Mouse (Mus musculus) neural tube, embryonic 14.5 days (tissue): ENCODE data around the gene Dclre1b. TPM values are rescaled to one million over a fixed set of nuclear protein-coding genes. Genes with fewer than 3 reads are reported as not detected.
"Not testable (repeated sequence)": the region's sequence is repeated elsewhere in the genome, so short reads cannot be mapped to it uniquely, and the experiment has no call there.

Experiments
- ATAC-seq: fragments of 200-750 bp; cut with Nextera tagmentation; 2 replicates; pipeline ENCODE4 v1.8.0; 2017; ENCODE audit warnings: low read depth, mild to moderate bottlenecking, moderate TSS enrichment, moderate library complexity
- H3K27ac ChIP-seq: fragments of 300-500 bp; sonication (generic); 2 replicates; pipeline ENCODE4 v1.5.1; 2014; ENCODE audit warnings: low read depth, mild to moderate bottlenecking, control low read depth, low read length, moderate library complexity, mixed read lengths
- H3K27me3 ChIP-seq: fragments of 300-500 bp; sonication (generic); 2 replicates; pipeline ENCODE4 v1.6.1; 2014; ENCODE audit warnings: low read length; ENCODE audit not compliant: control insufficient read depth, insufficient read depth
- H3K36me3 ChIP-seq: fragments of 300-500 bp; sonication (generic); 2 replicates; pipeline ENCODE4 v1.6.1; 2014; ENCODE audit warnings: low read length, mixed read lengths; ENCODE audit not compliant: control insufficient read depth, insufficient read depth
- H3K4me1 ChIP-seq: fragments of 300-500 bp; sonication (generic); 2 replicates; pipeline ENCODE4 v1.6.1; 2014; ENCODE audit warnings: low read length; ENCODE audit not compliant: control insufficient read depth, insufficient read depth
- H3K4me2 ChIP-seq: fragments of 300-500 bp; sonication (generic); 2 replicates; pipeline ENCODE4 v1.6.1; 2014; ENCODE audit warnings: mild to moderate bottlenecking, low read depth, low read length, control low read depth
- H3K4me3 ChIP-seq: fragments of 300-500 bp; sonication (generic); 2 replicates; pipeline ENCODE4 v1.5.1; 2014; ENCODE audit warnings: low read depth, low read length, control low read depth, mixed read lengths
- H3K9ac ChIP-seq: fragments of 300-500 bp; sonication (generic); replicated peaks from 2 replicates; pipeline ENCODE4 v1.6.1; 2014; ENCODE audit warnings: low read depth, mild to moderate bottlenecking, control low read depth, low read length, mixed read lengths
- H3K9me3 ChIP-seq: fragments of 300-500 bp; sonication (generic); 2 replicates; pipeline ENCODE4 v1.6.1; 2016; ENCODE audit warnings: low read length; ENCODE audit not compliant: control insufficient read depth
- WGBS: fragments of 180-500 bp; shearing (Covaris S2); extraction: QIAGEN DNeasy Blood & Tissue Kit; methylation state at CpG from one replicate; pipeline ENCODE4 v1.1.7; 2014; 5-methylcytosine and 5-hydroxymethylcytosine counted together
- polyA plus RNA-seq: library from polyadenylated mRNA; unstranded; fragments of >200 nt; fragmentation: Nextera tagmentation; extraction: Ambion mirVana; gene quantifications from 2 replicates; pipeline ENCODE4 v1.2.1, GENCODE M21; 2014

The Dclre1b gene
- polyA plus RNA-seq, 1 experiment from 2014 or later: 22.6 TPM

GRCm38 (mm10) chr3:103796389-103796788, 12.9 kb downstream of the Dclre1b start:
- no peak overlapping the region for H3K4me3 ChIP-seq
- H3K36me3 ChIP-seq: no peaks in the 10 kb centered on the region
- H3K27me3 ChIP-seq: no peaks in the 10 kb centered on the region; the same call in 1 of the 2 replicates
- ATAC-seq: no peak
- H3K4me2 ChIP-seq: no peak overlapping the region
- no peak overlapping the region for H3K27ac ChIP-seq
- peaks cover 6% of the 10 kb centered on the region; the same call in 1 of the 2 replicates for H3K4me1 ChIP-seq
- no peak overlapping the region for H3K9ac ChIP-seq
- no peaks in the 10 kb centered on the region for H3K9me3 ChIP-seq
- 63% methylated on average over 2 of the region's 2 CpGs for WGBS

DNA sequence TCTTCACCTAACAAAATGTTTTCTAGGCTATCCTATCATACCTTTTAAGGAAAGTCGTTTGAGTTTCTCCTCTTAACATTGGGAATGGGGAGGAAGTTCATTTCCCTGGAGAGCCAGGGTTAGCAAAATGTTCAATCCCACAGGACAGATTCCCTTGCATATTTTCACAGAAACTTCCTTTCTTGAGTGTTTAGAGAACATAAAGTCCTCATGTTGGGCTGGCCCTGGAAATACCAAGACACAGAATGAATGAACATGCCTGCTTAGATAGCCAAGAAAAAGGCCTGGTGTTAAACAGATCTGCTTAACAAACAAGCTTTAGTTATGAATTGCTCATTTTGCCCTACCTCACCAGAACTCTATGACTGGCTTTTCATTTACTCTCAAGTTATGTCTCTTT, 16.7 kb downstream of the Dclre1b start:
- Histone ChIP-seq H3K4me3 (no peak overlapping the region), H3K27ac (no peak overlapping the region), H3K9ac (no peak overlapping the region), H3K9me3 (no peaks in the 10 kb centered on the region), H3K36me3 (no peaks in the 10 kb centered on the region), H3K4me2 (no peak overlapping the region), H3K4me1 (peaks cover 20% of the 10 kb centered on the region), H3K27me3 (no peaks in the 10 kb centered on the region; the same call in 1 of the 2 replicates)
- 67% methylated on average over 1 of the region's 1 CpGs for WGBS
- no peak for ATAC-seq

GRCm38 (mm10) chr3:103792111-103792406, 17.2 kb downstream of the Dclre1b start:
- WGBS: 75% methylated on average over 5 of the region's 5 CpGs
- H3K27me3 ChIP-seq, H3K36me3 ChIP-seq, H3K9me3 ChIP-seq, ATAC-seq: not testable (repeated sequence)
- peak overlapping the region; percentile 93 for H3K27ac ChIP-seq
- H3K9ac ChIP-seq: peak overlapping the region; percentile 91; the same call in 1 of the 2 replicates
- H3K4me2 ChIP-seq: peak overlapping the region; percentile 60; the same call in 1 of the 2 replicates
- peaks cover 20% of the 10 kb centered on the region for H3K4me1 ChIP-seq
- H3K4me3 ChIP-seq: peak overlapping the region; percentile 94; the same call in 1 of the 2 replicates

DNA sequence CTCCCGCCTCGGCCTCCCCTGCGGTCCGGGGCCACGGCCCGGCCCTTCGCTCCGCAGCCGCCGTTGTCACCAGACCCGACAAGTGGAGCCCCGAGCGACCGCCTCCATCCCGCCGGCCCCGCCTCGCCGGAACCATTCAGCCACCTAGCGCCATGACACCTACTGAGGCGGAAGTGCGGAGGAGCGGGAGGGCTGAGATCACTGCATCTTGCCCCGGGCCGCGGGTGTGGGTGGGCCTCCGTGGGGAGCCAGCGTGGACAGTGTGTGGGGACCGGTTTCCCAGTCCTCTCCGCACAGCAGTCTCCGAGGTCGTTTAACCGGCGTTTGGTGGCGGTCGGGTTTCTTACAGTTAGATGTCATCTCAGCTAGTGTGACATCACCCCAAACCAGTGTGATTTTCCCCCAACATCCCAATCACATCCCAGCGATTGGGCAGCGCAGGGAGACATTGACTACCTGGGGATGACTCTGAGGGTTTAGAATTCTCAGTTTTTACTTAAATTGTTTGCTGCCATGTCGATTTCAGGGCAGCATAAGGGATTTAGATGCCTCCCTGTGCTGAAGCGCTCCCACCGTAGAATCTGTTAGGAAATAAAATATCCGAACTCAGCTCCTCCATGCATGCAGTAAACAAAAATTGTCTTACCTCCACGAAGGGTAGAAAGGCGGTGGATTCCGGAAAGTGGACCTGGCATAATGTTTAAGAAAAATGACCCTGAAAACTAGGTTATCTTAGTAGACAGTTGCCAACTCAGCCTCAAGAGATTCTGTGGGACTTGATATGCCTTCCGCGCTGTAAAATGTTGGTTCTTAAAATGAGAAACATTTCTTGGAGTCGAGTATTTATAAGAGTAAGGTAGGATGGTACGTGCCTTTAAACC, 17.8 kb downstream of the Dclre1b start, which contains the start of gene Hipk1:
TSS of gene Hipk1 (minus strand) at position 334 of the 881 bp plus-strand sequence.
- no peaks in the 10 kb centered on the region for H3K36me3 ChIP-seq
- H3K9me3 ChIP-seq: no peaks in the 10 kb centered on the region
- H3K9ac ChIP-seq: peak within 1 kb of the TSS; percentile 91
- peaks cover 20% of the 10 kb centered on the region for H3K4me1 ChIP-seq
- peak within 1 kb of the TSS; percentile 93 for H3K27ac ChIP-seq
- peak within 1 kb of the TSS; percentile 94 for H3K4me3 ChIP-seq
- H3K27me3 ChIP-seq: no peaks in the 10 kb centered on the region; the same call in 1 of the 2 replicates
- peak within 1 kb of the TSS; percentile 73 for H3K4me2 ChIP-seq
- 11% methylated on average over 46 of the region's 49 CpGs for WGBS
- peak; percentile 99 for ATAC-seq

GRCm38 (mm10) chr3:103790346-103791145, 18.7 kb downstream of the Dclre1b start:
- Histone ChIP-seq H3K4me1 (peaks cover 20% of the 10 kb centered on the region), H3K27me3 (no peaks in the 10 kb centered on the region), H3K9me3 (no peaks in the 10 kb centered on the region), H3K9ac (peak overlapping the region; percentile 91), H3K4me2 (peak overlapping the region; percentile 73), H3K36me3 (no peaks in the 10 kb centered on the region), H3K4me3 (peak overlapping the region; percentile 94), H3K27ac (peak overlapping the region; percentile 93)
- peak; percentile 88 for ATAC-seq
- under 1% methylated on average over 55 of the region's 61 CpGs for WGBS

DNA sequence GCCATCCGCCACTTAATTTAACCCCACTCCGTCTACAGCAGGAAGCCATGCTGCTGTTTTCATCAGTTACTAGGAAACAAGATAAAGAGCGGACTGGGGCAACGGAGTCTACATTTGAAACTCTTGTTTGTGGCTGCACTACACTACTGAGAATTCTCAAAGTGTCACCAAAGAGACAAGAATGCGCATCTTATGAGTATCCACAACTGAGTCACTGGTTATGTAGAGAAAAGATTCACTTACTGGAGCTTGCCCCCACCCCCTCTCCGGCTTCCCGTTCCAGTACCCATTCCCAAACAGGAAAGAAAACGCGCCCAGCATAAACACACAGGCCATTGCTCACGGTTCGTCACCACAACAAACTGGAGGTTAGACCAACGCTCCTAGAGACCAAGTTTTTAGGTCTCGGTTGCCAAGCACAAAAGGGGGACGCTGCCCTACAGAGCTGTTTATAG, 19.3 kb downstream of the Dclre1b start:
- Histone ChIP-seq H3K4me3 (peak overlapping the region; percentile 94), H3K27ac (peak overlapping the region; percentile 93), H3K4me1 (peaks cover 20% of the 10 kb centered on the region), H3K36me3 (no peaks in the 10 kb centered on the region), H3K4me2 (peak overlapping the region; percentile 73), H3K9ac (peak overlapping the region; percentile 91), H3K9me3 (no peaks in the 10 kb centered on the region), H3K27me3 (no peaks in the 10 kb centered on the region)
- ATAC-seq: no peak
- WGBS: 3% methylated on average over 14 of the region's 14 CpGs

DNA sequence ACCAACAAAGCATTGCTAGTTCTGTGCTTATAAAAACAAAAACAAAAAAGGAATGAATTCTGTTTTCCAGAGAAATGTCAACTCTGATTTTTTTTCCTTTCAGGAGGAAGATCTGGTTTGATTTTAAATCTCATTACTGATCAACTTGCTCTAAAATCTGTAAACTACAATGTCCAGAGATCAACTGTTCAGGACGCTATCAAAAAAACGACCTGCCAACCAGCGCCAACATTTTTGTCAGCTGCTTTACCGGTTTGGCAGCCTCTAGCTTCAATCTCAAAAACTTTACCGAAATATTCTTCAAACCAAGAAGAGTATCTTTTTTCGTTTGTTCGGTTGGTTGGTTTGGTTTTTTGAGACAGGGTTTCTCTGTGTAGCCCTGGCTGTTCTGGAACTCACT, 20.1 kb downstream of the Dclre1b start:
- no peak overlapping the region; the same call in 1 of the 2 replicates for H3K4me3 ChIP-seq
- peaks cover 20% of the 10 kb centered on the region for H3K4me1 ChIP-seq
- peak overlapping the region; percentile 73; the same call in 1 of the 2 replicates for H3K4me2 ChIP-seq
- no peak overlapping the region for H3K27ac ChIP-seq
- ATAC-seq: no peak
- H3K9ac ChIP-seq: no peak overlapping the region
- 85% methylated on average over 7 of the region's 7 CpGs for WGBS
- no peaks in the 10 kb centered on the region for H3K27me3 ChIP-seq
- no peaks in the 10 kb centered on the region for H3K36me3 ChIP-seq
- H3K9me3 ChIP-seq: no peaks in the 10 kb centered on the region

DNA sequence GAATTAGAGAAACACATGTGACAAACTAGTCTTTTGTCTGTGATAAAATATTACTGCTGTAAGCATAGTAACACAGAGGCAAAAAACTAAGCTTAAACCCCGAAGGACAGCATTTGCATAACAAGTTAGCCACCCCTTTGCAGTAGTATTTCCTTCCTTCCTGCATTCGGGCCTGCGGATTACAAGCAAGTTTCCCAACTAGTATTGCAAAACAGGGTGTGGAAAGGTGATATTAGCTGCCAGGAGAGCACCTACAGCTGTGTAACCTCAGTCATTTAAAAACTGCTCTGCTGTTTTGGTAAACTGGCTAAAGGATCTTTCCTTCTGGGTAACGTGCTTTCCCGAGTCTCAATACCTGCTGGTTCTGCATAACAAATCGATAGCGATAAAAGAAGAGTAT, 22.0 kb downstream of the Dclre1b start:
- Histone ChIP-seq H3K36me3 (no peaks in the 10 kb centered on the region), H3K9me3 (no peaks in the 10 kb centered on the region), H3K27ac (no peak overlapping the region), H3K27me3 (no peaks in the 10 kb centered on the region), H3K4me1 (peaks cover 20% of the 10 kb centered on the region), H3K9ac (no peak overlapping the region), H3K4me3 (no peak overlapping the region), H3K4me2 (no peak overlapping the region)
- WGBS: 57% methylated on average over 7 of the region's 7 CpGs
- ATAC-seq: no peak
